Mouse (Mus musculus) embryonic fibroblast, embryonic 13.5 days (primary cell): ENCODE data around the gene 1700113H08Rik.

Experiments
- CTCF ChIP-seq: IDR thresholded peaks from 2 replicates; pipeline ENCODE4 v1.5.1; 2011; ENCODE audit warnings: mild to moderate bottlenecking, control low read depth, low read length, moderate library complexity, borderline replicate concordance; ENCODE audit not compliant: insufficient read depth
- POLR2A ChIP-seq: IDR thresholded peaks from 2 replicates; pipeline ENCODE4 v1.6.1; 2011; ENCODE audit warnings: low read depth, mild to moderate bottlenecking, control low read depth, low read length, moderate library complexity

- no peak for TF ChIP-seq POLR2A
- TF ChIP-seq CTCF = no peak
Observed at GRCm38 (mm10) chr10:87035866-87036265, 22.0 kb upstream of the 1700113H08Rik start.
